In the genomic region with DNA sequence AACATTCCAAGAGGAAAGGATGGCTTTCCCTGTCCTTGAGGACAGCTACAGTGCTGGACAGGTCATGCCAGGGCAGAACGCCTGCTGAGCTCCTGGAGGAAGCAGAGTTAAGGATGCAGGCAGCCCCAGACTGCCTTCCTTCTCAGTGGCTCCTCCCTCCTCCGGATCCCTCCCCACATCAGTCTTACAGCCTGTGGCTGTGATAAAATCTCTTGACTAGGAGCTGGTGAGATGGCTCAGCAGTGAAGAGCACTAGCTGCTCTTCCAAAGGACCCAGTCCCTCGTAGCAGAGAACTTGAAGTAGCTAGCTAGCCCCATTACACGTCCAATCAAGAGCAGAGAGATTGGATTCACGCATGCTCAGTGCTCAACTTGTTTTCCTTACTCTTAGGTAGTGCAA, we compare ENCODE assay signal across 12 mouse cellular contexts. TPM values are rescaled to one million over a fixed set of nuclear protein-coding genes. Genes with fewer than 3 reads are reported as not detected.
DNase-seq lines count a peak whose midpoint lies in the region; ATAC-seq and TF ChIP-seq lines count a peak whose summit lies in the region.
"Had no signal": no experiment of that assay in that cellular context is flagged by ENCODE, and none has a peak within 500 bp of the region (broad histone marks: within the 10 kb centered on the region; RNA-seq: fewer than 3 reads in every experiment).

No protein-coding gene starts in this region.

- no peak overlapping the region for H3K27ac ChIP-seq in midbrain, postnatal 0 days (ENCODE audit: low read depth, low read length)
- H3K27ac ChIP-seq: heart, embryonic 15.5 days; neural tube, embryonic 12.5 days had no signal

- no peaks in the 10 kb centered on the region; the same call in 1 of the 2 replicates for H3K4me1 ChIP-seq in midbrain, postnatal 0 days (ENCODE audit: insufficient read depth, low read length)

- peak; percentile 38 for DNase-seq in adrenal gland, postnatal 14 days
- DNase-seq in adrenal gland, adult 8-10 months, result no peak
- DNase-seq in ovary, postnatal 36 days (ENCODE audit: low spot score), result peak; percentile 2
- DNase-seq in ovary, postnatal 14 days (ENCODE audit: low spot score), result no peak
- peak; percentile 55 for DNase-seq in liver
- DNase-seq in thymus, postnatal 14 days, result peak; percentile 61
- DNase-seq in midbrain, postnatal 0 days (ENCODE audit: low spot score), result no peak
- no peak for DNase-seq in frontal cortex, postnatal 25 days (ENCODE audit: low spot score in 2 of 2)

- no peak for ATAC-seq in midbrain, postnatal 0 days (ENCODE audit: low FRiP score)
- ATAC-seq: intestine, postnatal 0 days; Patski had no signal

- H3K27me3 ChIP-seq in midbrain, postnatal 0 days (ENCODE audit: insufficient read depth, low read length), result no peaks in the 10 kb centered on the region
- H3K27me3 ChIP-seq: heart, embryonic 15.5 days; neural tube, embryonic 12.5 days; Patski had no signal

- WGBS in midbrain, postnatal 0 days, result 68% methylated on average over 5 of the region's 5 CpGs

- H3K9ac ChIP-seq in midbrain, postnatal 0 days (replicated peaks; ENCODE audit: low read length, poor library complexity, severe bottlenecking), result no peak overlapping the region
- H3K9ac ChIP-seq: heart, embryonic 15.5 days; neural tube, embryonic 12.5 days had no signal

- H3K4me2 ChIP-seq in midbrain, postnatal 0 days (ENCODE audit: low read depth, low read length, poor library complexity, severe bottlenecking), result no peak overlapping the region
- H3K4me2 ChIP-seq: heart, embryonic 15.5 days; neural tube, embryonic 12.5 days had no signal

- no peak overlapping the region for H3K4me3 ChIP-seq in midbrain, postnatal 0 days (ENCODE audit: low read depth, low read length)
- H3K4me3 ChIP-seq: heart, embryonic 15.5 days; neural tube, embryonic 12.5 days had no signal

- no peaks in the 10 kb centered on the region for H3K9me3 ChIP-seq in midbrain, postnatal 0 days (ENCODE audit: low read length)
- H3K9me3 ChIP-seq: heart, embryonic 15.5 days; neural tube, embryonic 12.5 days had no signal

- no peaks in the 10 kb centered on the region for H3K36me3 ChIP-seq in midbrain, postnatal 0 days (ENCODE audit: insufficient read depth, low read length)
- H3K36me3 ChIP-seq: heart, embryonic 15.5 days; neural tube, embryonic 12.5 days had no signal

- TF ChIP-seq CTCF in midbrain, postnatal 0 days (IDR thresholded peaks at IDR 0.05), result no peak

RNA-seq across cellular contexts. Expression of a gene that starts 15.6 kb away (rescaled TPM):
- total RNA-seq in adrenal gland, postnatal 14 days (2021), result 39.8 and 46.4 TPM in 2 replicates
- 10 to 100 TPM; 55.7 to 76.3 (median 61.3) TPM for total RNA-seq in adrenal gland, adult 8-10 months (2022)
- 21.3 and 26.0 TPM in 2 replicates for total RNA-seq in midbrain, postnatal 0 days (2014; rRNA removed)
- polyA plus RNA-seq in midbrain, postnatal 0 days (2015; fragmentation: Nextera tagmentation; extraction: Ambion mirVana), result 11.8 and 12.0 TPM in 2 replicates

Comparison
In these comparisons a context has a peak if more than half of its experiments do, and no peak if none do; other contexts are left out.
1. DNase-seq: peak in adrenal gland, postnatal 14 days (single experiment), ovary, postnatal 36 days (single experiment), liver (single experiment) and thymus, postnatal 14 days (single experiment); none in adrenal gland, adult 8-10 months (single experiment), ovary, postnatal 14 days (single experiment), midbrain, postnatal 0 days (single experiment) and frontal cortex, postnatal 25 days (0 of 2).